Mouse (Mus musculus) urinary bladder, postnatal 14 days (tissue): ENCODE measurements around the gene Rexo1.

Experiments used
- DNase-seq: peaks from one replicate; pipeline ENCODE4 v3.0.0; 2021; ENCODE audit warnings: low spot score

The Rexo1 gene

GRCm38 (mm10) chr10:80504724-80505123 lies 56.6 kb downstream of the Rexo1 start:
- DNase-seq = no peak

- no peak for DNase-seq
These were observed 57.6 kb downstream of the Rexo1 start for GRCm38 (mm10) chr10:80503599-80504220.

GRCm38 (mm10) chr10:80502819-80503314 lies 58.5 kb downstream of the Rexo1 start:
- no peak for DNase-seq

GRCm38 (mm10) chr10:80502291-80502690 lies 59.1 kb downstream of the Rexo1 start:
- no peak for DNase-seq

- DNase-seq = no peak
These were observed 64.9 kb downstream of the Rexo1 start for GRCm38 (mm10) chr10:80496421-80496820.

GRCm38 (mm10) chr10:80495901-80496300 lies 65.5 kb downstream of the Rexo1 start:
- DNase-seq = no peak

- peak; percentile 24 for DNase-seq
These were observed 66.6 kb downstream of the Rexo1 start, which contains the start of gene Onecut3 for GRCm38 (mm10) chr10:80494732-80495131. TSS of gene Onecut3 (plus strand) at chr10:80494835.
